Mouse (Mus musculus): ENCODE measurements around the gene Wdr26. TPM values are rescaled to one million over a fixed set of nuclear protein-coding genes. Genes with fewer than 3 reads are reported as not detected.

Gene Wdr26
- total RNA-seq, 2 experiments from 2014 or later: 373 to 381 TPM

DNA sequence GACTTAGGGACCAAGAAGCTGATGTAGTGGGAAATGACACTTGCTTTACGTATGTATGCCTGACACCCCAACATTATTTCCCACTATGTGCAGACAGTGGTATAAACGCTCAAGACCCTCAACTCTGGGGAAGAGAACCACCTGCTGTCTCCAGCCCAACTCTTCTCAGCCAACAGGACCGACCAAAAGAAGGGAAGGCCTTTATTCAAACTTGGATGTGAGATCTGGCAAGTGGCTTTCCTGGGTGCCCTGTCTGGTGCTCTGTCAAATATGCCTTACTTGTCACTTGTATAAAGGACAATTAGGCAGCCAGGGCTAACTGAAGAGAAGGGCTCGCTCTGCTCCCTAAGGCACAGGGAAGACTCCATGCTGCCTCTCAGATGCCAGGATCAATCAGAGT lies 12.4 kb downstream of the Wdr26 start:
- no peak for ATAC-seq (replicated peaks; ENCODE audit: low FRiP score, poor library complexity, severe bottlenecking)

DNA sequence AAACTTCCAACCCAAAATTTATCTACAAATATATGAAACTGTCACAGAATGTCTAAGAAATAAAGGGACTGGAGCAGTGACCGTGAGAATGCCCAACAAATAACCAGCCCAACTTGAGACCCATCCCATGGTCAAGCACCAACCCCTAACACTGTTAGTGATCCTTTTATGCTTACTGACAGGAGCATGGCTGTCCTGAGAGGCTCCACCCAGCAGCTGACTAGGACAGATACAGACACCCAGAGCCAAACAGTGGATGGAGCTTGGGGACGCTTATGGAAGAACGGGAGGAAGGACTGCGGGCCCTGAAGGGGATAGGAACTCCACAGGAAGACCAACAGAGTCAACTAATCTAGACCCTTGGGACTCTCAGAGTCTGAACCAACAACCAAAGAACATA lies 22.9 kb downstream of the Wdr26 start:
- ATAC-seq (replicated peaks; ENCODE audit: low FRiP score, poor library complexity, severe bottlenecking): no peak

DNA sequence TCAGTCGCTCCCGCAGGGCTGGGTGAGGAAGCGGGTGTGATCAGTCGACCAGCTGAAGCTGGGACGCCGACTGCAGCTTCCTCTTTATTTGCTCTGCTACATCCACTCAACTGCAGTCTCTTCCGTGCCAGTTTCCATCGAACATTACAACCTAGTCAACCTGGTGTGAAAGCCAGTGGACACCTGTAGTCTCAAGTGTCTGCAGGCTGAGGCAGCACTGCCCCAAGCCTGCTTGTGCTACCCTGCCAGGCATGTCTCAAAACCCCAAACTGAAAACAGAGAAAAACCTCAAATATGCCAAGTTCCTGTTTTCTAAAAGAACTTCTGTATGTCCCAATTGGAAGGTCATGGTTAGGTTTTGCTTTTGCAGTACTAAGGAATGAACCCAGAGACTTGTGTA lies 41.6 kb downstream of the Wdr26 start:
- ATAC-seq (replicated peaks; ENCODE audit: low FRiP score, poor library complexity, severe bottlenecking): no peak

DNA sequence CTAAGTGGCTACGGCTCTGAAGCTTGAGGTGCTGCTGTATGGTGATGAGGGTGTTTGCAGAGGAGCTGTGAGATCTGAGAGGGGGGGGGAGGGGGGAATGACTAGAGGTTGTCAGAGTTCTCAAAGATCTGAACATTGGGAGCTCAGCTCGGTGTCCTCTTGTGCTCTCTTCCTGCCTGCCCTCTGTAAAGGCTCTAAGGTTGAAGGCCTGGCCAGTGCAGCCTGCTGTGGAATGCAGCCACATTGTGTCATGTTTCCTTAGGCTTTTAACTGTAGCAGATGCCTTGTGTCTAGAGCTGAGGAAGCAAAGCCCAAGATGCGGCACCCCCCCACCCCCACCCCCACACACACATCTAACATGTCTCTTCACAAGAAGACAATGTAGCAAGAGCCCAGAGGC lies 43.4 kb downstream of the Wdr26 start:
- no peak for ATAC-seq (replicated peaks; ENCODE audit: low FRiP score, poor library complexity, severe bottlenecking)

DNA sequence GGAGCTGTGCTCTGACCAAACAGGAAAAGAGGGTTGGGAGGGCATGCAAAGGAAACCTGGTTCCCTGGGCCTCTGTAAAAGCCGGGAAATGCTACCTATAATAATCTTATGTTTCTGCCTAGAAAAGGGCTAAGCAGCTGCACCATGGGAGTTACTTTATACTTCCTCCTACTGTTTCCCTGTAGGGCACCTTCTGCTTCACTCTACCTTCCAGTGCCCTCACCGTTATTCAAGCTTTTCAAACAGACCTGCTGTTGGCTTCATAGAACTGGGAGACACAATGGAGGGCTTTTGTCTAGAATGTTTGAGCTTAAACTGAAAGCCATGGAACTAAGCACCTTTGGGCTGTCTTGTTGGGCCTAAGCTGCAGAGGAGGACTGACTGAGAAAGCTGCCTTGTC lies 44.0 kb downstream of the Wdr26 start:
- ATAC-seq (replicated peaks; ENCODE audit: low FRiP score, poor library complexity, severe bottlenecking): no peak

DNA sequence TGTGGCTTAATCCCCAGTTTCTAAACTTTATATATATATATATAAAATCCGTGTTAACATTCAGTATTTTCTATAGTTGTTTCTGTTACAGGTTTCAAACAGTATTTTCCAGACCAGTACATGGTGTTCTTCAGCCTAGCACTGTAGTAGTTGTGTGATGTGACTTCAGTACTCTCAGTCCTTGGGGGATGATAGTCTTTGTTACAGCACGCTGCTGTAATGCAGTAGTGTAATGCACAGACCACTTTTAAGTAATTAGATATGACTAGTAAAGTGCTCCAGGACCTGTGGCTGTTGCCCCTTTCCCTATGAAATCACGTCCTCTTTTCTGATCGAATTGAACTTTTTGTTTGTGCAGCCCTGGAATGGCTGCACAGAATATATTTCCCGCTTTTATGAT lies 60.3 kb downstream of the Wdr26 start:
- ATAC-seq (replicated peaks; ENCODE audit: low FRiP score, poor library complexity, severe bottlenecking): no peak

DNA sequence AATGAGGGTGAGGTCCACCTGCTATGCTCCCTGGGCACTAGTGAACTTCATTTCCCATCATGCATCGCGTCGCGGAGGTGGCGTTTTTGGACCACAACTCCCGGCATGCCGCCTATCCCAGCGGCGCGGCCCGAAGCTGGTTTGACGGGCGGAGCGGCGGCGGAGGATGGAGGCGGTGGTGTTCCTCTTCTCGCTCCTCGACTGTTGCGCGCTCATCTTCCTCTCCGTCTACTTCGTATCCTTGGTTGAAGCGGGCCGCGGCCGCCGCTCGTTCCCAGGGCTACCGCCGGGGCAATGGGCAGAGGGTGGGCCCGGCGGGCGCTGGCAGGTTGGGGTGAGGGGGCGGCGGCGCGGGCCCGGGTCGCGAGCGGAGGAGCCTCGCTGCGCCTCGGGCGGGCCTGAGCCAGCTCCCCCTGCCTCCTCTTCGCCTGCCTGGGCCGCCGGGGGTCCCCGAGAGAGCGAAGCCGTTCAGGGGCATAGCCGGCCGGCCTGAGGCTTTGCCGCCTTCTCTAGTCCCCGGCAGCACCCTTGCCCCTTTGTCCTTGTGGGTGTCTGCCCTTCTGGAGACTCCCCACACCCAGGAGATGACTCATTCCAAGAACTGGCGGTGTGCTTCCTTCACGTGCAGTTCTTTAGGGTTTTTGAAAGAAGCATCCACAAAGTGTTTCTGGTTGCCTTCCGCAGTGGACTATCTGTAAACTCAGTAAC lies 60.8 kb downstream of the Wdr26 start:
- peak; percentile 95 for ATAC-seq (replicated peaks; ENCODE audit: low FRiP score, poor library complexity, severe bottlenecking)

DNA sequence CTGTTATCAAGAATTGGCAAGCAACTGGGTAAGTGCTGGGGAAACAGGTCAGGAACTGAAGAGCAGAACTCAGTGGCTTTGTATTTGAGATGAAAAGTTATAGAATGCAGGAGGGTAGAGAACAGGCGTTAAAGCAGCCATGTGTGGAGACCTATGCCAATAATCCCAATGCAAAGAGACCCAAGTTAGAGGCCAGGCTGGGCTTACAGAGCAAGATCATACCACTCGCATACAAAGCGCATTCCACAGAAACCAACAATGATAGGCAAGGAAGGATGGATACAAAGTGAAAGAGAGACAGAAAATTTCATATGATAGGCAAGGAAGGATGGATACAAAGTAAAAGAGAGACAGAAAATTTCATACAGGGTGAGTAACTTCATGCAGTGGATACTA lies 61.4 kb downstream of the Wdr26 start:
- peak; percentile 6; the same call in 1 of the 2 replicates for ATAC-seq (replicated peaks; ENCODE audit: low FRiP score, poor library complexity, severe bottlenecking)

DNA sequence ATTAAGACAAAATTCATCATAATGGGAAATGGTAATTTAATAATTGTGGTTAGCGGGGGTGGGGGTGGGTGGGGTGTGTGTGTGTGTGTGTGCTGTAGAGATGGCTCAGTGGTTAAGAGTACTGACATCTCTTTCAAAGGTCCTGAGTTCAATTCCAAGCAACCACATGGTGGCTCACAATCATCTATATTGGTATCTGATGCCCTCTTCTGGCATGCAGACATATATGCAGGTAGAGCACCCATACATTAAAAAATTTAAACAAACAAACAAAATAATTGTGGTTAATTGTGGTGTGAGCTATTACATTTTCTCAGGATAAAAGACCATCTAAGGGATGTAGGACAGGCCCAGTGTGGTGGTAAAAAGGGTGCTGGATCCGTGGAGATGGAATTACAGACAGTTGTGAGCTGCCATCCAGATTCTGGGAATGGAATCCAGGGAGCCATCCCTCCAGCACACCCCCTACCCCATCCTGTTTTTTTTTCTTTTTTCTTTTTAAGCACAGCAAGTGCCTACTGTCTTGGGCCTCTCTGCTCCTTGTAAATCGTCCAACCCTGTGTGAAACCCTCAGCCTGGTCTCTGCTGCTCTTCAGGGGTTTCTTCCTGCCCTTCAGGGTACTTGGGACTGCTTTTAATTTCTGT lies 62.3 kb downstream of the Wdr26 start:
- no peak for ATAC-seq (replicated peaks; ENCODE audit: low FRiP score, poor library complexity, severe bottlenecking)

DNA sequence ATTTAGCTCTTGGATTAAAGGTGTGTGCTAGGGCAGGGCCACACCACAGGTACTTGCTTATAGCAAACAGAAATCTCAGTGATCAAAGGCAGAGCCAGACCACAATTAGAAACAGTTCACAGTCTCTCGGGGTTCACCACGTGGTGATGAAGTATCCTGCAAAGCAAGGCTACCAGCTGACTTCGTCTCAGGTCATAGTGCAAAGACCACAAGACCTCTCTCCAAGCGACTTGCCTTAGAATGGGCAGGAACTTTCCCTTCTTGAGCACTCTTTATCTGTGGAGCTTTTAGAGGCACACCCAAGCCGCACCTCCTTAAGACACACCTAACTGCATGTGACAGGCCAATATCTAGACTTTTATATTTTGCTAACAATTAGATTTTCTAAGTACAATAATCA lies 63.3 kb downstream of the Wdr26 start:
- peak; percentile 31; the same call in 1 of the 2 replicates for ATAC-seq (replicated peaks; ENCODE audit: low FRiP score, poor library complexity, severe bottlenecking)

DNA sequence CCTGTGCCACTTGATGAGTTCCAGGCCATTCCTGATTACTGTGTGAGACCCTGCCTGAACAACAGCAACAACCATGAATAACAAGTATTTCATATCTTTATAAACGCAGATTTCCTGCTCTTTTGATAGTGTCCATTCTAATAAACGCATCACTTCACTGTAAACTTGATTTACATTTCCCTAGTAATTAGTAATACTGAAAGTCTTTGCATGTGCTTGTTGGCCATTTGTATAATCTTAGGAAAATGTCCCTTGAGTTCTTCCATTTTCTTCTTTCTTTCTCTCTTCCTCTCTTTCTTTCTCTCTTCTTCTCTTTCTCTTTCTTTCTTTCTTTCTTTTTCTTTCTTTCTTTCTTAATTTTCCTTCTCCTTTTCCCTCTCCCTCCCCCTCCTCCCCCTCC lies 65.6 kb downstream of the Wdr26 start:
- no peak for ATAC-seq (replicated peaks; ENCODE audit: low FRiP score, poor library complexity, severe bottlenecking)

DNA sequence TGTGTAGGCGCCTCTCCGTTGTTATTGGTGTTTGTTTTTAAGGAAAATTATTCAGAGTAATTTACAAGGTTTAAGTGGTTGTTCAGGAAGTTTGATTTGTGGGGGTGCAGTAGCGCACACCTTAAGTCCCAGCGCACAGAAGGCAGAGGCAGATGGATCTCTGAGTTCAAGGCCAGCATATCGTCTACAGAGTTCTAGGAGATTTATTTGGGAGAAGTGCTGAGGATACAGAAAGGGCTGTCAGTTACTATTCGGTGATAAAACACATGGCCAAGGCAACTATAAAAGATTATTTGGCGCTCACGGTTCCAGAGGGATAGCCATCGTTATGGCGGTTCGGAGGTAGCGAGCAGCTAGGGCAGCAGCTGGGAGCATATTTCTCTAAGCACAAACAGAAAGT lies 66.8 kb downstream of the Wdr26 start:
- 0 out of 2 replicates have a peak, but pooled peaks have one; percentile 6 for ATAC-seq (replicated peaks; ENCODE audit: low FRiP score, poor library complexity, severe bottlenecking)

DNA sequence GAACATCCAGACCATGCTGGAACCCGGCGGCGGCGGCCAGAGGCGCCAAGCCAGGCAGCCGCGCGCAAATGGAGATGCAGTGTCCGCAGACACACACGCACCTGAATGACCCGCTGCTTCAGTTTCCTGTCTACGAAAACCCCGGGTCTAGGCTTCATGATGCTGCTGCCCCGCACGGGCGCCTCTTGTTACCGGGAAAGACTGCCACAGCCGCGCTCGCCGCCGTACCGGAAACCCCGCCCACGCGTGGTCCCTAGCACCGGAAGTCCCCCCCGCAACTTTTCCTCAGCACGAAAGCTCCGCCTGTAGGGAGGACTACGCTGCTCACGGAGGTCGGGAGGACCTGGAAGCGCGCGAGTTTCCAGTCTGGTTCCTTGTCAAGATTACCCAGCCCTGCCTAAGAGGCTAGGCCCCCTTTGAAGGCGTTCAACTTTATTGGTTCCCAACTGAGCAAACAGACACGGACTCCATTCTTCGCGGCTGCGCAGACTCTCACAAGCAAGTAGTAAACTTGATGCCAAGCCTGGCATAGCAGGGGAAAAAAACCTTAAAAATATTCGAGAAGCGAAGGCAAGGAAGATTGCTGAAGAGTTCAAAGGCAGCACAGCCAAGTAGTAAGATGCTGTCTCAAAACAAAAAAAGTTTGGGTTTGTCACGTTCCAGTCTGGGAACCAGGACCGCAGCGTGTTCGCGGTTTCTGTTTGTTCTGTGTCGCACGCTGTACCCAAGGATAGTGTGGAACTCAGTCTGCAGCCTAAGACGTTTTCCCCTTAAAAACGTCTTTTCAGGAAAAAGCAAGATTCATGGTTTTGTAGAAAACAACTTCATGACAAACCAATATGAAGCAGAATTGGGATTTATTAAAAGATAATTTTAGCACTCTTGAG lies 67.6 kb downstream of the Wdr26 start, which contains the start of the genes Nvl and Cnih4:
TSS of gene Nvl (minus strand) at position 255 of the 887 bp plus-strand sequence.
TSS of gene Cnih4 (plus strand) at position 744 of the 887 bp plus-strand sequence.
- ATAC-seq (replicated peaks; ENCODE audit: low FRiP score, poor library complexity, severe bottlenecking): peak; percentile 93

DNA sequence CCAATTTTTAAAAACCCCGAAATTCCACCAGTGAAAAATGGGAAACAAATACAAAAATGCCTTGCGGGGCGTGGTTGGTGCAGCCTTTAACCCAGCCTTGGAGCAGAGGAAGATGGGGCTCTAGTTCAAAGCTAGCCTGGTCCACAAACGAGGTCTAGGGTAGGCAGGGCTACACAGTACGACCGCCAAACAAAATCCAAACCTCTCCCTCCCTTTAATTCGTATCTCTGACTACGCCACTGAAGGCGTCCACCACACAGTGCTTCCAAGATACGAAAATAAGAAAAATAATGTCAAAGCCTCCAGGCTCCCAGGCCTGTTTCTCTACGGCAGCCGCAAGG lies 68.2 kb downstream of the Wdr26 start:
- peak; percentile 31 for ATAC-seq (replicated peaks; ENCODE audit: low FRiP score, poor library complexity, severe bottlenecking)

DNA sequence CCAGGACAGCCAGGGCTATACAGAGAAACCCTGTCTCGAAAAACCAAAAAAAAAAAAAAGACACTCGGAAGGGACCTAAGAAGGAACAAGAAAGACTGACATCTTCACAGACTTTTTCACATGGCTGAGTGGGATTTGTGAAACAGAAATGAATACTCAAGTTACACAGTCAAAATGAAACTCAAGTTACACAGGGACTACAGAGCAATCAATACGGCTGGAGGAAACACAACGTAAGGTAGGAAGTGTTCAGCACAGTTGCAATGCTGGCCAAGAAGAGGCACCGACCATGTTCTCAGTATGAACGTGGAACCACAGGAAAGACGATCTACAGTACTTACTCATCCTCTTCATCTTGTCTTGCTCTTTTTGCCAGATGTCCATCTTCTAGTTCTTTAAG lies 73.1 kb downstream of the Wdr26 start:
- ATAC-seq (replicated peaks; ENCODE audit: low FRiP score, poor library complexity, severe bottlenecking): no peak

DNA sequence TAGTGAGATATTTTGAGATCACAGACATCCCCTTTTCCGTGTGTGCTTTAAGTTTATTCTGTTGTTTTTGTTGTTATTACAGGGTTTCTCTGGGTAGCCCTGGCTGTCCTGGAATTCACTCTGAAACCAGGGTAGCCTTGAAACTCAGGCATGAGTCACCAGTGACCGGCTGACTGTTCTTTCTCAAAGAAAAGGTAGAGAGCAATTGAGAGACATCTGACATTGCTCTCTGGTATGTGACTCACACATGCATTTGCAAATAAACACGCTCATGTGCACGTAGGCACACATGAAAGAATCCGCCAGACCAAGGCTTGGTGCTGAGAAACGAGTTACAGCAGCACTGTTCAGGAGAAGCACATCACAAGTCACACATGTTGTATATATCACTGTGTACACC lies 79.9 kb downstream of the Wdr26 start:
- ATAC-seq (replicated peaks; ENCODE audit: low FRiP score, poor library complexity, severe bottlenecking): no peak

DNA sequence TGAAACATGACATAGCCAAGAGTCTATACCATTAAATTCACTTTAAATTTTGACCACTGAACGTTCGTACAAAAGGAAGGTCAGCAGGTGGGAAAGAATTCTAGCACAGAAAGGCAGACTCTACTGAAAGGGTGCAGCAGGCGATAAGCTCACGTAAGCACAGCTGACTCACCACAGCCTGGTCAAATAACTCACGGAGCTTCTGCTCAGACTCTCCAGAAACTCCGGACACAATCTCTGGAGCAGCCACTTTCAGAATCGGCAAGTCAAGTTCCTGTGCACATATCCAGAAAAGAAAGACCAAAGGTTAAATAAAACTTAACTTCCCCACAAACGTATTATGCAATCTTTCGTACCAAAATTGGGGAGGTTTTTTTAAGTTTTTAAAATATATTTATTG lies 85.0 kb downstream of the Wdr26 start:
- ATAC-seq (replicated peaks; ENCODE audit: low FRiP score, poor library complexity, severe bottlenecking): no peak

DNA sequence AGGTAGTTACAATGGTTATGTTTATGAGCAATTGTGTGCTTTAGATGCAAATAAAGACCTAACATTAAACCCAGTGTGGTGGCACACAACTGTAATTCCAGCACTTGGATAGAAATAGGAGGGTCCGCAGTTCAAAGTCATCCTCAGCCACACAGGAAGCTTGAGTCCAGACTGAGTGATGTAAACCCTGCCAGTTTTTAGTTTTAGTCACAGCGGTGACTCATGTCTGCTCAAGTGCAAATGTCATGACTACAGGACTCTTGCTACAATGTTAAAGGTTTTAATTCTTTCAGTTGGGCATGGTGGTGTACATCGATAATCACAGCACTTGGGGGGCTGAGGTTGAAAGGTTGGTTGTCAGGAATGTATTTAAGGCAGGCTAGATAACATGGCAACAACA lies 85.9 kb downstream of the Wdr26 start:
- no peak for ATAC-seq (replicated peaks; ENCODE audit: low FRiP score, poor library complexity, severe bottlenecking)

DNA sequence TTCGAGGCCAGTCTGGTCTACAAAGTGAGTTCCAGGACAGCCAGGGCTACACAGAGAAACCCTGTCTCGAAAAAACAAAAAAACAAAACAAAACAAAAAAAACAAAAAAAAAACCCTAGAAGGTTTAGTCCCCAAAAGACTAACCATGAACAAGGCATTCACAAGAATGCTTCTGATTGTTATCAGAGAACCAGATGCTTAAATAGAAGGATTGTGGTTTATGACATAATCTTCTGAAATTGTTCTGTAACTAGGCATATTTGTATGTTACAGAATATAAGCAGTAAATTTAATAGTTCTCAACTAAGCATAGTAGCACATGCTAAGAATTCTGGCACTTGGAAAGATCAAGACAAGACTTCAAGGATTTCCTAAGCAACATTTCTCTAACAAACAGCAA lies 87.7 kb downstream of the Wdr26 start:
- no peak for ATAC-seq (replicated peaks; ENCODE audit: low FRiP score, poor library complexity, severe bottlenecking)

All from erythroid progenitor cell, adult 5-6 weeks (primary cell).